Mouse (Mus musculus) bone marrow macrophage, adult 2 months (primary cell): ENCODE results near the gene Syne3.

Source experiments
- CTCF ChIP-seq: IDR thresholded peaks from 2 replicates; pipeline ENCODE4 v1.5.1; 2012; ENCODE audit warnings: low read depth, mild to moderate bottlenecking, low read length, moderate library complexity
- POLR2A ChIP-seq: IDR thresholded peaks from 2 replicates; pipeline ENCODE4 v1.6.1; 2012; ENCODE audit warnings: mild to moderate bottlenecking, low read depth, low read length, borderline replicate concordance

- TF ChIP-seq CTCF: no peak
- no peak for TF ChIP-seq POLR2A
Observed at GRCm38 (mm10) chr12:105025947-105026586, 16.5 kb upstream of the Syne3 start.
